Mouse (Mus musculus): ENCODE results near the gene Hoxd3. TPM values are rescaled to one million over a fixed set of nuclear protein-coding genes. Genes with fewer than 3 reads are reported as not detected.
A peak's percentile ranks its signal among the peaks of the same experiment; 100 is the strongest.

The Hoxd3 gene
- polyA plus RNA-seq, 1 experiment from 2014 or later, result 14.5 TPM

DNA sequence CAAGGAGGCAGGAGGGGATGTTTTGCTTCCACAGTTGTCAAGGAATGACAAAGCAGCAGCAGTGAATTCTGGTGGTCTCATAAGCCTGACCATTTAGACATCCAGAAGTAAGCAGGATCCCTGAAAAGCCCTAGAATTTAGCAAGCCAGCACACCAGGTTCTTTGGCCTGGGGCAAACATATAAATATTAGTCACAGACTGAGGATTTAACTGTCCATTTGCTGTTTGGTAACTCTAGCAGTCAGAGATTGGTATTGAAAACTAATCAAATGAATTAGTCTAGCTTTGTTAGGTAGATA, 30.2 kb downstream of the Hoxd3 start:
- H3K27me3 ChIP-seq (ENCODE audit: control insufficient read depth, insufficient read depth, low read length), result peaks cover 85% of the 10 kb centered on the region
- no peak overlapping the region for H3K9ac ChIP-seq (replicated peaks; ENCODE audit: low read depth, low read length)
- H3K4me3 ChIP-seq (ENCODE audit: low read depth, low read length), result no peak overlapping the region
- H3K36me3 ChIP-seq (ENCODE audit: control insufficient read depth, insufficient read depth, low read length), result no peaks in the 10 kb centered on the region
- no peaks in the 10 kb centered on the region for H3K4me1 ChIP-seq (ENCODE audit: control insufficient read depth, insufficient read depth, low read length)
- no peaks in the 10 kb centered on the region for H3K9me3 ChIP-seq (ENCODE audit: control insufficient read depth, low read depth, low read length)
- ATAC-seq (ENCODE audit: insufficient number of reproducible peaks, insufficient read depth, low FRiP score, low read depth), result no peak
- H3K27ac ChIP-seq (ENCODE audit: low read length), result no peak overlapping the region
- no peak overlapping the region for H3K4me2 ChIP-seq (replicated peaks; ENCODE audit: low read depth, low read length)

DNA sequence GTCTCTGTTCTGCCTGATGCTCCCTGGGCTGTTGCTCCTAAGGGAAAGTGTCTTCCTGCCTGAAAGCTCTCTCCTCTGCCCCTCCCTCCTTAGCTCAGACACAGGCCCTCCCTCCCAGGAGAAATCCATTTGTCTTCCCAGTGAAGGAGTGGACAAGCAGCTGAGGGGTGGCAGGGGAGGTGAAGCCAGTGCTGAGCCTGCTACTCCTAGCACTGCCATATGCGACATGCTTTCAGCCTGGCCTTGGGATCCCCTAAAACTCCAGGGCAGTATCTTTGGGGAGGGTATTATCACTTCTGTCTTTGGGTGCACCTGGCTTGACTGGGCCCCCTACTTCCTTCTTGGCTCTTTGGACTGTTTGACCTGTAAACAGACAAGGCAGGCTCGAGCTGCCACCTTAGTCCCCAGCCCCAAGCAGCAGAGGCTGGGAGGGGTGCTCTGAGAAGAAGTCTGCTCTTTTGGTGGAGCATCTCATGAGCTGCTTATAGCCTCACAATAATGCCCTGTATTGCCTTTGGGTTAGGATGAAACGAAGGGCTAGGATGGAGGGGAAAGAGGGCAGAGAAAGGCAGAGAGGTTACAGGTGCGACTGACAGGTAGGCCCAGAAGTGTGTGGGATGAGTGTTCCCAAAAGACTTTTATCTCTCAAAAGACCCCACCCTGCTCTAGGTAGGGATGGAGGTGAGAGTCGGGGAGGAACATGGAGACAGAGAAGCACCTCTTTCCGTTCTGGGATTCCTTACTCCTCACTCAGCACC, 34.0 kb downstream of the Hoxd3 start:
- Histone ChIP-seq H3K36me3 (ENCODE audit: control insufficient read depth, insufficient read depth, low read length) (no peaks in the 10 kb centered on the region), H3K9ac (replicated peaks; ENCODE audit: low read depth, low read length) (no peak overlapping the region), H3K27me3 (ENCODE audit: control insufficient read depth, insufficient read depth, low read length) (peaks cover 83% of the 10 kb centered on the region), H3K4me2 (replicated peaks; ENCODE audit: low read depth, low read length) (no peak overlapping the region), H3K4me3 (ENCODE audit: low read depth, low read length) (no peak overlapping the region), H3K4me1 (ENCODE audit: control insufficient read depth, insufficient read depth, low read length) (no peaks in the 10 kb centered on the region), H3K27ac (ENCODE audit: low read length) (peak overlapping the region; percentile 28; the same call in 1 of the 2 replicates), H3K9me3 (ENCODE audit: control insufficient read depth, low read depth, low read length) (no peaks in the 10 kb centered on the region)
- WGBS, result 10% methylated on average over 6 of the region's 6 CpGs
- ATAC-seq (ENCODE audit: insufficient number of reproducible peaks, insufficient read depth, low FRiP score, low read depth), result no peak

DNA sequence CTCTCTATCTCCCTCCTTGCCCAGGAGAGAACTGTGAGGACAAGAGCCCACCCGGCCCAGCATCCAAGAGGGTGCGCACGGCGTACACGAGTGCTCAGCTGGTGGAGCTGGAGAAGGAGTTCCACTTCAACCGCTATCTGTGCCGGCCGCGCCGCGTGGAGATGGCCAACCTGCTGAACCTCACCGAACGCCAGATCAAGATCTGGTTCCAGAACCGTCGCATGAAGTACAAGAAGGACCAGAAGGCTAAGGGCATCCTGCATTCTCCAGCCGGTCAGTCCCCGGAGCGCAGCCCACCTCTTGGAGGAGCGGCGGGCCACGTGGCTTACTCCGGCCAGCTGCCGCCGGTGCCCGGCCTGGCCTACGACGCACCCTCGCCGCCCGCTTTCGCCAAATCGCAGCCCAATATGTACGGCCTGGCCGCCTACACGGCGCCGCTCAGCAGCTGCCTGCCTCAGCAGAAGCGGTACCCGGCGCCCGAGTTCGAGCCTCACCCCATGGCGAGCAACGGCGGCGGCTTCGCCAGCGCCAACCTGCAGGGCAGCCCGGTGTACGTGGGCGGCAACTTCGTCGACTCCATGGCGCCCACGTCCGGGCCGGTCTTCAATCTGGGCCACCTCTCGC, 34.7 kb downstream of the Hoxd3 start:
- ATAC-seq (ENCODE audit: insufficient number of reproducible peaks, insufficient read depth, low FRiP score, low read depth), result no peak
- Histone ChIP-seq H3K27me3 (ENCODE audit: control insufficient read depth, insufficient read depth, low read length) (peaks cover 84% of the 10 kb centered on the region), H3K4me2 (replicated peaks; ENCODE audit: low read depth, low read length) (peak overlapping the region; percentile 23), H3K4me3 (ENCODE audit: low read depth, low read length) (peak overlapping the region; percentile 19), H3K36me3 (ENCODE audit: control insufficient read depth, insufficient read depth, low read length) (no peaks in the 10 kb centered on the region), H3K27ac (ENCODE audit: low read length) (no peak overlapping the region; the same call in 1 of the 2 replicates), H3K9me3 (ENCODE audit: control insufficient read depth, low read depth, low read length) (no peaks in the 10 kb centered on the region), H3K4me1 (ENCODE audit: control insufficient read depth, insufficient read depth, low read length) (no peaks in the 10 kb centered on the region), H3K9ac (replicated peaks; ENCODE audit: low read depth, low read length) (peak overlapping the region; percentile 18; the same call in 1 of the 2 replicates)
- 3% methylated on average over 58 of the region's 58 CpGs for WGBS

DNA sequence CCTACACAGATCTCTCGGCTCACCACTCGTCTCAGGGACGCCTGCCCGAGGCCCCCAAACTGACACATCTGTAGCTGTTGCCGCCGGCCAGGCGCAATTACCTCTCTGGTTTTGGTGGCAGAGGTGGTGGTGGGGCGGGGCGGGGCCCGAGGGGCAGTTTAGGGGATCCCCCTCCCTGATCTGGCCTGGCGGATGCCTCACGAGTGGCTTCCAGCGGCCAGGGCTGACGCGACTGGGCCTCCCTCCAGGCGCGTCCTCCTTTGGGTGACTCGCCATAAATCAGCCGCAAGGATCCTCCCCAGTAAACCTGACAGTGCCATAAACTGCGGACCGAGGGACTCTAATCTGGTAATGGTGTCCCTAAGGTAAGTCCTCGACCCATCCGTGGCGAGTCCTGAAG, 35.3 kb downstream of the Hoxd3 start:
- no peaks in the 10 kb centered on the region for H3K9me3 ChIP-seq (ENCODE audit: control insufficient read depth, low read depth, low read length)
- peak overlapping the region; percentile 19 for H3K4me3 ChIP-seq (ENCODE audit: low read depth, low read length)
- H3K4me1 ChIP-seq (ENCODE audit: control insufficient read depth, insufficient read depth, low read length), result no peaks in the 10 kb centered on the region
- 6% methylated on average over 24 of the region's 24 CpGs for WGBS
- no peak overlapping the region; the same call in 1 of the 2 replicates for H3K27ac ChIP-seq (ENCODE audit: low read length)
- H3K9ac ChIP-seq (replicated peaks; ENCODE audit: low read depth, low read length), result peak overlapping the region; percentile 18; the same call in 1 of the 2 replicates
- 0 out of 2 replicates have a peak overlapping the region, but pooled peaks have one; percentile 23 for H3K4me2 ChIP-seq (replicated peaks; ENCODE audit: low read depth, low read length)
- H3K27me3 ChIP-seq (ENCODE audit: control insufficient read depth, insufficient read depth, low read length), result peaks cover 84% of the 10 kb centered on the region
- no peaks in the 10 kb centered on the region for H3K36me3 ChIP-seq (ENCODE audit: control insufficient read depth, insufficient read depth, low read length)
- no peak for ATAC-seq (ENCODE audit: insufficient number of reproducible peaks, insufficient read depth, low FRiP score, low read depth)

DNA sequence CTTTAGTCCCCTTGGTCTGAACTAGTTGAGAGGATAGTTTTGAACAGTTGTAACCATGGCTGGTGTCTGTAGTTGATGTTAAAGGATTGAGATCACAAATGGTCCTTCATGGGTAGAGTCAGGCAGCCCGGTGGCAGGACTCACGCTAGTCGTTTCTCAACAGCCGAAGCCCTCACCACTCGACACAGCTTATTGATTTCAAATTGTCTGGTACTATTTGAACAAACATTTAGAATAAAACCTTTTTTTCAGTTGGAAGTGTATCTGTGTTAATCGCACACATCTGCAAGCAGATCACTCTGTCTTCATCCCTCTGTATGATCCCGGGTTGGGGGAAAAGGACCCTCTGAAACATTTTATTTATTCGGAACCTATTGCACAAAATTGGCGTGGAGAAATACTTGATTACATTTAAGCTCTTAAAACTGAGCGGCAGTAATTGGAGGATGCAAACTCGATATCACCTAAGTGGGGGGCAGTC, 36.0 kb downstream of the Hoxd3 start:
- no peaks in the 10 kb centered on the region for H3K9me3 ChIP-seq (ENCODE audit: control insufficient read depth, low read depth, low read length)
- no peaks in the 10 kb centered on the region for H3K36me3 ChIP-seq (ENCODE audit: control insufficient read depth, insufficient read depth, low read length)
- no peak overlapping the region for H3K9ac ChIP-seq (replicated peaks; ENCODE audit: low read depth, low read length)
- WGBS, result 19% methylated on average over 11 of the region's 11 CpGs
- no peak overlapping the region for H3K4me2 ChIP-seq (replicated peaks; ENCODE audit: low read depth, low read length)
- H3K27me3 ChIP-seq (ENCODE audit: control insufficient read depth, insufficient read depth, low read length), result peaks cover 89% of the 10 kb centered on the region
- no peak for ATAC-seq (ENCODE audit: insufficient number of reproducible peaks, insufficient read depth, low FRiP score, low read depth)
- H3K27ac ChIP-seq (ENCODE audit: low read length), result no peak overlapping the region
- peak overlapping the region; percentile 19; the same call in 1 of the 2 replicates for H3K4me3 ChIP-seq (ENCODE audit: low read depth, low read length)
- H3K4me1 ChIP-seq (ENCODE audit: control insufficient read depth, insufficient read depth, low read length), result 0 out of 2 replicates have a peak, but pooled peaks cover 2% of the 10 kb centered on the region

DNA sequence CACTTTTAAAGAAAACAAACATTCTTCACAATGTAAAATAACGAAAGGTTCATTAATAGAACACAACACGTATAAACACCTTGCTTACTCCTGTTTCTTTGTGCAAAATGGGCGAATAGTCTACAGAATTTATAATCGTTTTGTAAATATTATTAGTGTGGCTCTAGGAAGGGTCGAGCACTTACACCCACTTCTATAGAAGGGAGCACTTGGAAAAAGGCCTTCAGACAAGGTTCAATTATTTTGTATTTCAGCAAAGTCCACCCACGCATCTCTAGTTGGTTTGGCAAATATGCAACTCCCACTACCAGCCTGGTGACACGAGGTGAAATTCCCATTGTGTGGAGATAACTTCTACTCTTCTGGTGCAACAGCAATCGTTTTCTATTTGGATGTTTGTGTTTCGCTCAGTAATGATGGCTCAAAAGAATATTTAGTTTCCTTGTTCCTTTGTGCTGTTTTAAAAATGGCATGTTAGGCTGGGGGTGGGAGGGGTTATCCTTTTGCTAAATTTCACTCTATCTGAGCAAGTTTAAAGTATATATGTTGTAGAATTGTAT, 36.8 kb downstream of the Hoxd3 start:
- Histone ChIP-seq H3K4me3 (ENCODE audit: low read depth, low read length) (peak overlapping the region; percentile 19; the same call in 1 of the 2 replicates), H3K36me3 (ENCODE audit: control insufficient read depth, insufficient read depth, low read length) (no peaks in the 10 kb centered on the region), H3K4me2 (replicated peaks; ENCODE audit: low read depth, low read length) (no peak overlapping the region), H3K27me3 (ENCODE audit: control insufficient read depth, insufficient read depth, low read length) (peaks cover 88% of the 10 kb centered on the region), H3K4me1 (ENCODE audit: control insufficient read depth, insufficient read depth, low read length) (peaks cover 10% of the 10 kb centered on the region; the same call in 1 of the 2 replicates), H3K9ac (replicated peaks; ENCODE audit: low read depth, low read length) (no peak overlapping the region), H3K9me3 (ENCODE audit: control insufficient read depth, low read depth, low read length) (no peaks in the 10 kb centered on the region), H3K27ac (ENCODE audit: low read length) (no peak overlapping the region)
- ATAC-seq (ENCODE audit: insufficient number of reproducible peaks, insufficient read depth, low FRiP score, low read depth), result no peak
- WGBS, result 19% methylated on average over 9 of the region's 9 CpGs

DNA sequence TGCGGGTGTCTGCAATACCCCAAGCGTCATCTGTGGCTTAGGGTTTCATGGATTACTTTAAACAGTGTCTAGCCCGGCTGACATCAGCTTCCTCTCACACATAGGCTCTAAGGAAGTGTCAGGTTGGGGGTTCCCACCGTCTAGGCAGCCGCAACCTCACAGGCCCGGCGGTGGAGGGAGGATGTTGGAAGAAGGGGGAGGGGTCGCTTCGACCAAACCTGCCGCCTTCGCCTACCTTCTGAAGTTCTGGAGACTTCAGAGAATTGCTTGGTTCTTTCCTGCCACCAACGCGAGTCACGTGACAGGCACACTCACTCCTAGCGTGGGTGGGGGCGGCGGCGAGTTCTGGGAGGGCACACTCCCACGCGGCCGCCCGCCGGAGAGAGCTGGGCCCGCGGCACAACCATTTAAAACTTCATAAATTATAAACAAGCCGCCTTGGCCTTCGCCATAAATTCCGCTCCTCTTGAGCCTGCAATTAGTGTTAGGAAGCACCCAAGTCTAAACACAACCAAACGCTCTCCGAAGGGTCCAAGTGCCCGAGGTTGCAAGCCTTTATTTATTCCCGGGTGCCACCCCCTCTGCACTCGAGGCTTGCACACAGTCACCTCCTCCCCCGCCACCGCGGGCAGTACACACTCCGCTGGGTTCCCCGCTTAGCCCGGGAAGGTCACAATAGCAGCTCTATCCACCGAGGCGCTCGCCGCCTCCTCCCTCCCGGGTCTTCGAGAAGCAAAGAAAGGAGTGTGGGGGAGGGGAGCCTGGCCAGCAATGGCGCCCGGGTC, 37.8 kb downstream of the Hoxd3 start:
- Histone ChIP-seq H3K4me2 (replicated peaks; ENCODE audit: low read depth, low read length) (peak overlapping the region; percentile 37), H3K36me3 (ENCODE audit: control insufficient read depth, insufficient read depth, low read length) (no peaks in the 10 kb centered on the region), H3K27me3 (ENCODE audit: control insufficient read depth, insufficient read depth, low read length) (peaks cover 85% of the 10 kb centered on the region), H3K27ac (ENCODE audit: low read length) (peak overlapping the region; percentile 16; the same call in 1 of the 2 replicates), H3K9ac (replicated peaks; ENCODE audit: low read depth, low read length) (no peak overlapping the region), H3K9me3 (ENCODE audit: control insufficient read depth, low read depth, low read length) (no peaks in the 10 kb centered on the region), H3K4me1 (ENCODE audit: control insufficient read depth, insufficient read depth, low read length) (peaks cover 10% of the 10 kb centered on the region; the same call in 1 of the 2 replicates), H3K4me3 (ENCODE audit: low read depth, low read length) (peak overlapping the region; percentile 17)
- ATAC-seq (ENCODE audit: insufficient number of reproducible peaks, insufficient read depth, low FRiP score, low read depth), result peak; percentile 25; the same call in 1 of the 2 replicates
- 1% methylated on average over 47 of the region's 47 CpGs for WGBS

DNA sequence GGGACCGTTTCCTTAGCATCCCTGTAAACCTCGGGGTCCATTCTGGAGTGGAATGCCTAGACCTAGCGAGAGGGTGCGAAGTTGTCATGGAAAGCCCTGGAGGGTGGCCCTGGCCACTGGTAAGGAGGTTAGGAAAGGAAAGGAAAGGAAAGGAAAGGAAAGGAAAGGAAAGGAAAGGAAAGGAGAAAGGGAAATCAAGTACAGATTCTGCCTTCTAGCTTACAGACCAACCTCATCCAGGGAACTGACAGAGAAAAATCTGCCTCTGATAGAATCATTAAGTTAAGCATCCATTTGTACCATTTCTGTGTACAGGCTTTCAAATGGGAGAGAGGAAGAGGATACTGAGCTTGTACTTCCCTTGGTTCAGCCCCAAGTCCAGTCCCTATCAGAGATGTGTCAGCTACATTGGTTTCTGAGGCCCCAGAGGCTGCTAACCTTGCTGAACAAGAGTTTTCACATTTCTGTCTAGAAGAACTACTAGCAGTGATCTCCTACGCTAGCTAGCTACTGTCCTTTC, 39.1 kb downstream of the Hoxd3 start:
- no peaks in the 10 kb centered on the region for H3K36me3 ChIP-seq (ENCODE audit: control insufficient read depth, insufficient read depth, low read length)
- H3K9me3 ChIP-seq (ENCODE audit: control insufficient read depth, low read depth, low read length), result no peaks in the 10 kb centered on the region
- no peak overlapping the region for H3K9ac ChIP-seq (replicated peaks; ENCODE audit: low read depth, low read length)
- ATAC-seq (ENCODE audit: insufficient number of reproducible peaks, insufficient read depth, low FRiP score, low read depth), result no peak
- H3K27me3 ChIP-seq (ENCODE audit: control insufficient read depth, insufficient read depth, low read length), result peaks cover 73% of the 10 kb centered on the region
- H3K4me2 ChIP-seq (replicated peaks; ENCODE audit: low read depth, low read length), result no peak overlapping the region
- peaks cover 10% of the 10 kb centered on the region; the same call in 1 of the 2 replicates for H3K4me1 ChIP-seq (ENCODE audit: control insufficient read depth, insufficient read depth, low read length)
- H3K27ac ChIP-seq (ENCODE audit: low read length), result no peak overlapping the region
- 39% methylated on average over 5 of the region's 5 CpGs for WGBS
- no peak overlapping the region for H3K4me3 ChIP-seq (ENCODE audit: low read depth, low read length)

All from stomach, embryonic 14.5 days (tissue).